Mouse (Mus musculus): ENCODE results near the gene Tmem38a. TPM values are rescaled to one million over a fixed set of nuclear protein-coding genes. Genes with fewer than 3 reads are reported as not detected.
A peak's percentile ranks its signal among the peaks of the same experiment; 100 is the strongest.

Gene Tmem38a
- polyA plus RNA-seq, 1 experiment from 2014 or later: 11.2 TPM

DNA sequence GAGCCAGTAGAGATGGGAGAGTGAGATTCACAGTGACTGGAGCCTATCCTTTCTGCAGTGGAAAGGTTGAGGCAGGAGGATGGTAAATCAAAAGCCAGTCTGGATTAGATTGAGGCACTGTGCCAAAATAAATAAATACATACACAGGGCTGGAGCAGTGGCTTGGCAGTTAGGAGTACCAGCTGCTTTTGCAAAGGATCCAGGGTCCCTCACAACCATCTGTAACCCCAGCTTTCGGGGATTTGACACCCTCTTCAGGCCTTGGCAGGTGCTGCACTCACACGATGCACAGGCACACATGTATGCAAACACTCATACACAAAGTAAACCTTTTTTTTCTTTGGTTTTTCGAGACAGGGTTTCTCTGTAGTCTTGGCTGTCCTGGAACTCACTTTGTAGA is 5.4 kb downstream of the Tmem38a start:
- H3K4me3 ChIP-seq (ENCODE audit: low read depth, low read length): no peak overlapping the region
- no peaks in the 10 kb centered on the region for H3K9me3 ChIP-seq (ENCODE audit: control insufficient read depth, low read length)
- no peak overlapping the region for H3K9ac ChIP-seq (ENCODE audit: low read length)
- H3K4me2 ChIP-seq (ENCODE audit: low read depth, severe bottlenecking): no peak overlapping the region
- DNase-seq (ENCODE audit: low spot score): no peak
- H3K4me1 ChIP-seq (ENCODE audit: control insufficient read depth, insufficient read depth, low read length): peaks cover 3% of the 10 kb centered on the region; the same call in 1 of the 2 replicates
- WGBS: 80% methylated on average over 3 of the region's 3 CpGs
- no peaks in the 10 kb centered on the region for H3K36me3 ChIP-seq (ENCODE audit: control insufficient read depth, insufficient read depth, low read length)
- H3K27ac ChIP-seq (replicated peaks; ENCODE audit: low read depth, low read length): no peak overlapping the region
- H3K27me3 ChIP-seq (ENCODE audit: control insufficient read depth, insufficient read depth, low read length): no peaks in the 10 kb centered on the region
- ATAC-seq (ENCODE audit: insufficient number of reproducible peaks, low FRiP score, low TSS enrichment, low read depth): no peak

DNA sequence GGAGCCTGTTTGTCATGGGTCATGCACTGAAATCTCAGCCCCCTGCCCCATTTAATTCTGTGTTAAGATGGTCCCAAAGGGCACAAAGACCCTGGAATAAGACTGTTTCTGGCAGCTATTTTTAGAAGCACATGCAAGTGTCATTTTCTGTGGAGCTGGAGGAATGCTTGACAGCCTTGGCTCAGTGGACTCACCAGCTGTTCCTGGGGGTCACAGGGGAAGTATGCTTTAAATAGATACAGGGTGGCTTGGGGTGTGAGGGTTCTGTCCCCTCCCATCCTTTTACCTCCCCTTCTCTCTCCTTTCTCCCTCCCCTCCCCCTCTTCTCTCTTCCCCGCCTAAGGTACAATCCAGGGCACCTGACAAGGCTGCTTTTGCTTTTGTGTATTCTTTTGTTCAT is 6.1 kb downstream of the Tmem38a start:
- Histone ChIP-seq H3K4me3 (ENCODE audit: low read depth, low read length) (no peak overlapping the region), H3K27ac (replicated peaks; ENCODE audit: low read depth, low read length) (no peak overlapping the region), H3K4me2 (ENCODE audit: low read depth, severe bottlenecking) (no peak overlapping the region), H3K27me3 (ENCODE audit: control insufficient read depth, insufficient read depth, low read length) (no peaks in the 10 kb centered on the region), H3K9ac (ENCODE audit: low read length) (no peak overlapping the region), H3K9me3 (ENCODE audit: control insufficient read depth, low read length) (no peaks in the 10 kb centered on the region), H3K36me3 (ENCODE audit: control insufficient read depth, insufficient read depth, low read length) (no peaks in the 10 kb centered on the region), H3K4me1 (ENCODE audit: control insufficient read depth, insufficient read depth, low read length) (no peaks in the 10 kb centered on the region)
- DNase-seq (ENCODE audit: low spot score) (no peak), ATAC-seq (ENCODE audit: insufficient number of reproducible peaks, low FRiP score, low TSS enrichment, low read depth) (no peak)
- 83% methylated on average over 1 of the region's 1 CpGs for WGBS

- WGBS: 70% methylated on average over 9 of the region's 9 CpGs
- no peaks in the 10 kb centered on the region for H3K4me1 ChIP-seq (ENCODE audit: control insufficient read depth, insufficient read depth, low read length)
- H3K9ac ChIP-seq (ENCODE audit: low read length): no peak overlapping the region
- no peaks in the 10 kb centered on the region for H3K36me3 ChIP-seq (ENCODE audit: control insufficient read depth, insufficient read depth, low read length)
- H3K4me3 ChIP-seq (ENCODE audit: low read depth, low read length): no peak overlapping the region
- no peak overlapping the region for H3K4me2 ChIP-seq (ENCODE audit: low read depth, severe bottlenecking)
- DNase-seq (ENCODE audit: low spot score) (no peak), ATAC-seq (ENCODE audit: insufficient number of reproducible peaks, low FRiP score, low TSS enrichment, low read depth) (no peak)
- H3K27me3 ChIP-seq (ENCODE audit: control insufficient read depth, insufficient read depth, low read length): no peaks in the 10 kb centered on the region
- H3K27ac ChIP-seq (replicated peaks; ENCODE audit: low read depth, low read length): no peak overlapping the region
- H3K9me3 ChIP-seq (ENCODE audit: control insufficient read depth, low read length): no peaks in the 10 kb centered on the region
These were observed 7.5 kb downstream of the Tmem38a start for GRCm38 (mm10) chr8:72579374-72579773.

GRCm38 (mm10) chr8:72583056-72583771 is 11.4 kb downstream of the Tmem38a start:
- no peak for DNase-seq (ENCODE audit: low spot score)
- ATAC-seq (ENCODE audit: insufficient number of reproducible peaks, low FRiP score, low TSS enrichment, low read depth): no peak

GRCm38 (mm10) chr8:72584390-72584789 is 12.5 kb downstream of the Tmem38a start:
- Histone ChIP-seq H3K27ac (replicated peaks; ENCODE audit: low read depth, low read length) (no peak overlapping the region), H3K36me3 (ENCODE audit: control insufficient read depth, insufficient read depth, low read length) (no peaks in the 10 kb centered on the region), H3K9me3 (ENCODE audit: control insufficient read depth, low read length) (no peaks in the 10 kb centered on the region), H3K4me3 (ENCODE audit: low read depth, low read length) (no peak overlapping the region), H3K27me3 (ENCODE audit: control insufficient read depth, insufficient read depth, low read length) (no peaks in the 10 kb centered on the region), H3K4me2 (ENCODE audit: low read depth, severe bottlenecking) (no peak overlapping the region), H3K9ac (ENCODE audit: low read length) (no peak overlapping the region), H3K4me1 (ENCODE audit: control insufficient read depth, insufficient read depth, low read length) (no peaks in the 10 kb centered on the region)
- ATAC-seq (ENCODE audit: insufficient number of reproducible peaks, low FRiP score, low TSS enrichment, low read depth): no peak
- 88% methylated on average over 6 of the region's 6 CpGs for WGBS
- no peak for DNase-seq (ENCODE audit: low spot score)

More at GRCm38 (mm10) chr8:72583056-72583771, 11.4 kb downstream of the Tmem38a start:
- Histone ChIP-seq H3K9ac (ENCODE audit: low read length) (no peak overlapping the region), H3K4me3 (ENCODE audit: low read depth, low read length) (no peak overlapping the region), H3K9me3 (ENCODE audit: control insufficient read depth, low read length) (no peaks in the 10 kb centered on the region), H3K36me3 (ENCODE audit: control insufficient read depth, insufficient read depth, low read length) (no peaks in the 10 kb centered on the region), H3K27ac (replicated peaks; ENCODE audit: low read depth, low read length) (no peak overlapping the region), H3K4me2 (ENCODE audit: low read depth, severe bottlenecking) (no peak overlapping the region), H3K27me3 (ENCODE audit: control insufficient read depth, insufficient read depth, low read length) (no peaks in the 10 kb centered on the region), H3K4me1 (ENCODE audit: control insufficient read depth, insufficient read depth, low read length) (no peaks in the 10 kb centered on the region)
- WGBS: 82% methylated on average over 7 of the region's 7 CpGs

- H3K4me2 ChIP-seq (ENCODE audit: low read depth, severe bottlenecking): no peak overlapping the region
- no peaks in the 10 kb centered on the region for H3K9me3 ChIP-seq (ENCODE audit: control insufficient read depth, low read length)
- H3K36me3 ChIP-seq (ENCODE audit: control insufficient read depth, insufficient read depth, low read length): no peaks in the 10 kb centered on the region
- H3K27ac ChIP-seq (replicated peaks; ENCODE audit: low read depth, low read length): no peak overlapping the region
- H3K4me1 ChIP-seq (ENCODE audit: control insufficient read depth, insufficient read depth, low read length): no peaks in the 10 kb centered on the region
- 72% methylated on average over 6 of the region's 6 CpGs for WGBS
- no peak for DNase-seq (ENCODE audit: low spot score)
- no peak overlapping the region for H3K4me3 ChIP-seq (ENCODE audit: low read depth, low read length)
- no peak overlapping the region for H3K9ac ChIP-seq (ENCODE audit: low read length)
- no peaks in the 10 kb centered on the region for H3K27me3 ChIP-seq (ENCODE audit: control insufficient read depth, insufficient read depth, low read length)
- ATAC-seq (ENCODE audit: insufficient number of reproducible peaks, low FRiP score, low TSS enrichment, low read depth): no peak
These were observed 16.0 kb downstream of the Tmem38a start for GRCm38 (mm10) chr8:72587806-72588205.

GRCm38 (mm10) chr8:72588865-72589264 is 17.0 kb downstream of the Tmem38a start:
- DNase-seq (ENCODE audit: low spot score) (no peak), ATAC-seq (ENCODE audit: insufficient number of reproducible peaks, low FRiP score, low TSS enrichment, low read depth) (no peak)
- H3K27me3 ChIP-seq (ENCODE audit: control insufficient read depth, insufficient read depth, low read length): no peaks in the 10 kb centered on the region
- H3K4me1 ChIP-seq (ENCODE audit: control insufficient read depth, insufficient read depth, low read length): no peaks in the 10 kb centered on the region
- H3K27ac ChIP-seq (replicated peaks; ENCODE audit: low read depth, low read length): no peak overlapping the region
- H3K9ac ChIP-seq (ENCODE audit: low read length): no peak overlapping the region
- no peak overlapping the region for H3K4me2 ChIP-seq (ENCODE audit: low read depth, severe bottlenecking)
- no peaks in the 10 kb centered on the region for H3K36me3 ChIP-seq (ENCODE audit: control insufficient read depth, insufficient read depth, low read length)
- no peaks in the 10 kb centered on the region for H3K9me3 ChIP-seq (ENCODE audit: control insufficient read depth, low read length)
- H3K4me3 ChIP-seq (ENCODE audit: low read depth, low read length): no peak overlapping the region
- WGBS: 89% methylated on average over 10 of the region's 10 CpGs

- H3K27me3 ChIP-seq (ENCODE audit: control insufficient read depth, insufficient read depth, low read length): no peaks in the 10 kb centered on the region
- H3K36me3 ChIP-seq (ENCODE audit: control insufficient read depth, insufficient read depth, low read length): no peaks in the 10 kb centered on the region
- no peaks in the 10 kb centered on the region for H3K4me1 ChIP-seq (ENCODE audit: control insufficient read depth, insufficient read depth, low read length)
- H3K9me3 ChIP-seq (ENCODE audit: control insufficient read depth, low read length): no peaks in the 10 kb centered on the region
- no peak overlapping the region for H3K27ac ChIP-seq (replicated peaks; ENCODE audit: low read depth, low read length)
- DNase-seq (ENCODE audit: low spot score) (no peak), ATAC-seq (ENCODE audit: insufficient number of reproducible peaks, low FRiP score, low TSS enrichment, low read depth) (no peak)
- no peak overlapping the region for H3K4me2 ChIP-seq (ENCODE audit: low read depth, severe bottlenecking)
- no peak overlapping the region for H3K4me3 ChIP-seq (ENCODE audit: low read depth, low read length)
- WGBS: 72% methylated on average over 7 of the region's 7 CpGs
- no peak overlapping the region for H3K9ac ChIP-seq (ENCODE audit: low read length)
These were observed 17.4 kb downstream of the Tmem38a start for GRCm38 (mm10) chr8:72589286-72589685.

GRCm38 (mm10) chr8:72590198-72590597 is 18.3 kb downstream of the Tmem38a start:
- DNase-seq (ENCODE audit: low spot score): peak; percentile 32
- Histone ChIP-seq H3K4me2 (ENCODE audit: low read depth, severe bottlenecking) (no peak overlapping the region), H3K4me3 (ENCODE audit: low read depth, low read length) (no peak overlapping the region), H3K27me3 (ENCODE audit: control insufficient read depth, insufficient read depth, low read length) (no peaks in the 10 kb centered on the region), H3K9ac (ENCODE audit: low read length) (no peak overlapping the region), H3K4me1 (ENCODE audit: control insufficient read depth, insufficient read depth, low read length) (no peaks in the 10 kb centered on the region), H3K27ac (replicated peaks; ENCODE audit: low read depth, low read length) (no peak overlapping the region), H3K36me3 (ENCODE audit: control insufficient read depth, insufficient read depth, low read length) (no peaks in the 10 kb centered on the region), H3K9me3 (ENCODE audit: control insufficient read depth, low read length) (no peaks in the 10 kb centered on the region)
- ATAC-seq (ENCODE audit: insufficient number of reproducible peaks, low FRiP score, low TSS enrichment, low read depth): no peak
- WGBS: 54% methylated on average over 2 of the region's 2 CpGs

All from limb, embryonic 11.5 days (tissue).